Mouse (Mus musculus) hindbrain, embryonic 10.5 days (tissue): ENCODE measurements around the gene Tcf12. TPM values are rescaled to one million over a fixed set of nuclear protein-coding genes. Genes with fewer than 3 reads are reported as not detected.

Experiments
- DNase-seq: peaks from one replicate; pipeline ENCODE4 v3.0.0-alpha.2; 2017; ENCODE audit warnings: low spot score
- H3K27ac ChIP-seq: fragments of 300-500 bp; sonication (generic); 2 replicates; pipeline ENCODE4 v1.5.1; 2016; ENCODE audit warnings: mild to moderate bottlenecking, moderate library complexity
- H3K27me3 ChIP-seq: fragments of 300-500 bp; sonication (generic); 2 replicates; pipeline ENCODE4 v1.6.1; 2016; ENCODE audit warnings: mild to moderate bottlenecking; ENCODE audit not compliant: poor library complexity, insufficient read depth, severe bottlenecking
- H3K36me3 ChIP-seq: fragments of 300-500 bp; sonication (generic); 2 replicates; pipeline ENCODE4 v1.6.1; 2016; ENCODE audit warnings: mild to moderate bottlenecking, moderate library complexity
- H3K4me1 ChIP-seq: fragments of 300-500 bp; sonication (generic); replicated peaks from 2 replicates; pipeline ENCODE4 v1.6.1; 2016; ENCODE audit warnings: mild to moderate bottlenecking
- H3K4me3 ChIP-seq: fragments of 300-500 bp; sonication (generic); 2 replicates; pipeline ENCODE4 v1.5.1; 2016; ENCODE audit warnings: mild to moderate bottlenecking, moderate library complexity
- H3K9me3 ChIP-seq: fragments of 300-500 bp; sonication (generic); 2 replicates; pipeline ENCODE4 v1.6.1; 2016; ENCODE audit warnings: mild to moderate bottlenecking, moderate library complexity
- WGBS: fragments of 180-500 bp; shearing (Covaris S2); methylation state at CpG from one replicate; pipeline ENCODE4 v1.1.7; 2016; 5-methylcytosine and 5-hydroxymethylcytosine counted together
- polyA plus RNA-seq: library from polyadenylated mRNA; unstranded; fragments of >200 nt; fragmentation: Nextera tagmentation; extraction: Ambion mirVana; gene quantifications from 2 replicates; pipeline ENCODE4 v1.2.1, GENCODE M21; 2016

Gene Tcf12
- polyA plus RNA-seq, 1 experiment from 2014 or later = 144 TPM

GRCm38 (mm10) chr9:72008634-72009033, 103.0 kb downstream of the Tcf12 start:
- peaks cover 6% of the 10 kb centered on the region; the same call in 1 of the 2 replicates for H3K36me3 ChIP-seq
- DNase-seq = no peak
- 90% methylated on average over 1 of the region's 1 CpGs for whole genome bisulfite sequencing
- no peaks in the 10 kb centered on the region for H3K27me3 ChIP-seq
- H3K4me3 ChIP-seq = no peak overlapping the region
- H3K9me3 ChIP-seq = no peaks in the 10 kb centered on the region
- no peak overlapping the region for H3K27ac ChIP-seq
- H3K4me1 ChIP-seq = 0 out of 2 replicates have a peak, but pooled peaks cover 4% of the 10 kb centered on the region

- H3K9me3 ChIP-seq = no peaks in the 10 kb centered on the region
- H3K27ac ChIP-seq = no peak overlapping the region
- H3K36me3 ChIP-seq = 0 out of 2 replicates have a peak, but pooled peaks cover 3% of the 10 kb centered on the region
- DNase-seq = no peak
- no peaks in the 10 kb centered on the region for H3K27me3 ChIP-seq
- peaks cover 9% of the 10 kb centered on the region for H3K4me1 ChIP-seq
- WGBS = 91% methylated on average over 3 of the region's 3 CpGs
- no peak overlapping the region for H3K4me3 ChIP-seq
Measured at GRCm38 (mm10) chr9:71991147-71991546, 120.5 kb downstream of the Tcf12 start.

GRCm38 (mm10) chr9:71990376-71990775, 121.3 kb downstream of the Tcf12 start:
- 73% methylated on average over 1 of the region's 1 CpGs for WGBS
- Histone ChIP-seq H3K4me1 (peaks cover 9% of the 10 kb centered on the region), H3K9me3 (no peaks in the 10 kb centered on the region), H3K36me3 (0 out of 2 replicates have a peak, but pooled peaks cover 3% of the 10 kb centered on the region), H3K27ac (no peak overlapping the region), H3K27me3 (no peaks in the 10 kb centered on the region), H3K4me3 (no peak overlapping the region)
- DNase-seq = no peak

GRCm38 (mm10) chr9:71989663-71990062, 122.0 kb downstream of the Tcf12 start:
- Histone ChIP-seq H3K4me3 (no peak overlapping the region), H3K9me3 (no peaks in the 10 kb centered on the region), H3K27me3 (no peaks in the 10 kb centered on the region), H3K27ac (no peak overlapping the region), H3K36me3 (0 out of 2 replicates have a peak, but pooled peaks cover 3% of the 10 kb centered on the region), H3K4me1 (peaks cover 9% of the 10 kb centered on the region)
- 93% methylated on average over 1 of the region's 1 CpGs for WGBS
- no peak for DNase-seq

- H3K4me3 ChIP-seq = no peak overlapping the region
- 93% methylated on average over 2 of the region's 2 CpGs for WGBS
Measured at GRCm38 (mm10) chr9:71986716-71987115, 125.0 kb downstream of the Tcf12 start.

GRCm38 (mm10) chr9:71982826-71983225, 128.8 kb downstream of the Tcf12 start:
- no peak for DNase-seq
- H3K36me3 ChIP-seq = 0 out of 2 replicates have a peak, but pooled peaks cover 3% of the 10 kb centered on the region
- 92% methylated on average over 1 of the region's 1 CpGs for WGBS
- H3K4me3 ChIP-seq = no peak overlapping the region
- no peak overlapping the region for H3K27ac ChIP-seq
- H3K27me3 ChIP-seq = no peaks in the 10 kb centered on the region
- H3K9me3 ChIP-seq = no peaks in the 10 kb centered on the region
- peaks cover 18% of the 10 kb centered on the region for H3K4me1 ChIP-seq

More at GRCm38 (mm10) chr9:71986716-71987115, 125.0 kb downstream of the Tcf12 start:
- Histone ChIP-seq H3K4me1 (peaks cover 7% of the 10 kb centered on the region), H3K27ac (no peak overlapping the region), H3K36me3 (0 out of 2 replicates have a peak, but pooled peaks cover 3% of the 10 kb centered on the region), H3K9me3 (no peaks in the 10 kb centered on the region), H3K27me3 (no peaks in the 10 kb centered on the region)
- no peak for DNase-seq

- whole genome bisulfite sequencing = 95% methylated on average over 3 of the region's 3 CpGs
- H3K9me3 ChIP-seq = no peaks in the 10 kb centered on the region
Measured at GRCm38 (mm10) chr9:71981071-71981470, 130.6 kb downstream of the Tcf12 start.

GRCm38 (mm10) chr9:71980579-71980978, 131.1 kb downstream of the Tcf12 start:
- H3K9me3 ChIP-seq = no peaks in the 10 kb centered on the region
- H3K27ac ChIP-seq = no peak overlapping the region
- H3K4me3 ChIP-seq = no peak overlapping the region
- H3K36me3 ChIP-seq = no peaks in the 10 kb centered on the region
- no peaks in the 10 kb centered on the region for H3K27me3 ChIP-seq
- WGBS = 77% methylated on average over 2 of the region's 2 CpGs
- no peak for DNase-seq
- H3K4me1 ChIP-seq = peaks cover 27% of the 10 kb centered on the region

More at GRCm38 (mm10) chr9:71981071-71981470, 130.6 kb downstream of the Tcf12 start:
- H3K27me3 ChIP-seq = no peaks in the 10 kb centered on the region
- no peaks in the 10 kb centered on the region for H3K36me3 ChIP-seq
- H3K4me1 ChIP-seq = peaks cover 22% of the 10 kb centered on the region
- no peak overlapping the region for H3K4me3 ChIP-seq
- no peak overlapping the region for H3K27ac ChIP-seq
- DNase-seq = no peak

- WGBS = 69% methylated on average over 3 of the region's 3 CpGs
- DNase-seq = no peak
- Histone ChIP-seq H3K27ac (no peak overlapping the region), H3K9me3 (no peaks in the 10 kb centered on the region), H3K27me3 (no peaks in the 10 kb centered on the region), H3K4me3 (no peak overlapping the region), H3K36me3 (no peaks in the 10 kb centered on the region), H3K4me1 (peaks cover 40% of the 10 kb centered on the region)
Measured at GRCm38 (mm10) chr9:71978886-71979285, 132.8 kb downstream of the Tcf12 start.

- 38% methylated on average over 6 of the region's 6 CpGs for WGBS
- Histone ChIP-seq H3K27me3 (no peaks in the 10 kb centered on the region), H3K4me1 (peaks cover 43% of the 10 kb centered on the region), H3K36me3 (peaks cover 6% of the 10 kb centered on the region), H3K27ac (peak overlapping the region; percentile 36; the same call in 1 of the 2 replicates), H3K9me3 (no peaks in the 10 kb centered on the region), H3K4me3 (no peak overlapping the region)
- peak; percentile 77 for DNase-seq
Measured at GRCm38 (mm10) chr9:71976034-71976433, 135.6 kb downstream of the Tcf12 start.

GRCm38 (mm10) chr9:71975141-71975540, 136.5 kb downstream of the Tcf12 start:
- Histone ChIP-seq H3K27ac (peak overlapping the region; percentile 64; the same call in 1 of the 2 replicates), H3K27me3 (no peaks in the 10 kb centered on the region), H3K4me3 (no peak overlapping the region), H3K9me3 (no peaks in the 10 kb centered on the region), H3K4me1 (peaks cover 43% of the 10 kb centered on the region), H3K36me3 (peaks cover 6% of the 10 kb centered on the region)
- WGBS = 73% methylated on average over 4 of the region's 4 CpGs
- no peak for DNase-seq

GRCm38 (mm10) chr9:71974541-71974959, 137.1 kb downstream of the Tcf12 start:
- Histone ChIP-seq H3K4me3 (no peak overlapping the region), H3K36me3 (peaks cover 6% of the 10 kb centered on the region), H3K27me3 (no peaks in the 10 kb centered on the region), H3K4me1 (peaks cover 43% of the 10 kb centered on the region), H3K9me3 (no peaks in the 10 kb centered on the region), H3K27ac (peak overlapping the region; percentile 64)
- no peak for DNase-seq
- WGBS = 42% methylated on average over 2 of the region's 2 CpGs

GRCm38 (mm10) chr9:71964039-71964438, 147.6 kb downstream of the Tcf12 start:
- no peaks in the 10 kb centered on the region for H3K36me3 ChIP-seq
- no peak for DNase-seq
- H3K9me3 ChIP-seq = no peaks in the 10 kb centered on the region
- H3K27me3 ChIP-seq = no peaks in the 10 kb centered on the region
- no peak overlapping the region for H3K27ac ChIP-seq
- WGBS = 88% methylated on average over 4 of the region's 4 CpGs
- H3K4me1 ChIP-seq = peaks cover 5% of the 10 kb centered on the region
- no peak overlapping the region for H3K4me3 ChIP-seq

GRCm38 (mm10) chr9:71960026-71960396, 151.7 kb downstream of the Tcf12 start:
- Histone ChIP-seq H3K4me3 (no peak overlapping the region), H3K27ac (no peak overlapping the region), H3K4me1 (peaks cover 5% of the 10 kb centered on the region), H3K9me3 (no peaks in the 10 kb centered on the region), H3K36me3 (no peaks in the 10 kb centered on the region), H3K27me3 (no peaks in the 10 kb centered on the region)
- DNase-seq = no peak
